ENCODE assay signal across 8 mouse cellular contexts in the genomic region with DNA sequence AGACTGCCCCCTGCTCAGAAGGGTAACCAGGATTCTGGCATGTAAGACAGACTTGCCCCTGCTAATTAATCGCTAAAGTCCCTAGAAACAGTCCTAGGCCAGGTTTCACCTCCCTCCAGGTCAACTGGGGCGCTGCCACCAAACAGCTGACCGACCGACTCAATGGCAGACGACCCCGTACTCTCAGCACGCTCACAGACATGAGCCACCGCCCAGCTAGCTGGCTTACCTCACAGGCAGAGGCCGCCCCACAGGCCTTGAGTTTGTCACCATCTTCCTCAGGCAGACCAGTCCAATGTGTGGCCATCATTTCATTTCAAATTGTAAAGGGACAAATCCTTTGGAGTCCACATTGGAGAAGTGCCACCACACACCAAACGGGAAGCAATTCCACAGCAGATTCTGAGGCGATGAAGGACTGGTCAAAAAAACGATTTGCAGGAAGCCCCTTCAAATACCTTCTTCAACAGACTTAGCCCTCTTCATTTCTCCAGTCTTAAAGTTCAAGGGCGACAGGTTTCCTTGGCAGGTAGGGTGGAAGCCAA. TPM values are rescaled to one million over a fixed set of nuclear protein-coding genes. Genes with fewer than 3 reads are reported as not detected.
DNase-seq lines count a peak whose midpoint lies in the region; ATAC-seq and TF ChIP-seq lines count a peak whose summit lies in the region.

No protein-coding gene starts in this region.

- no peak for TF ChIP-seq CTCF in liver, adult 2 months (IDR thresholded peaks at IDR 0.05; ENCODE audit: low read depth, low read length)

- WGBS in forebrain, embryonic 14.5 days = under 1% methylated on average over 13 of the region's 13 CpGs
- WGBS in hindbrain, embryonic 14.5 days = under 1% methylated on average over 13 of the region's 13 CpGs
- 4% methylated on average over 13 of the region's 13 CpGs for WGBS in liver, adult 2 months
- 2% methylated on average over 13 of the region's 13 CpGs for WGBS in neural tube, embryonic 11.5 days

- H3K36me3 ChIP-seq in forebrain, embryonic 14.5 days (ENCODE audit: control insufficient read depth, insufficient read depth, low read length) = no peaks in the 10 kb centered on the region
- no peaks in the 10 kb centered on the region; the same call in 1 of the 2 replicates for H3K36me3 ChIP-seq in hindbrain, embryonic 14.5 days (replicated peaks; ENCODE audit: control insufficient read depth, insufficient read depth)
- H3K36me3 ChIP-seq in liver, adult 2 months (ENCODE audit: control insufficient read depth, insufficient read depth, low read length) = no peaks in the 10 kb centered on the region
- no peaks in the 10 kb centered on the region for H3K36me3 ChIP-seq in neural tube, embryonic 11.5 days (ENCODE audit: control insufficient read depth, insufficient read depth, low read length)

- H3K4me1 ChIP-seq in brown adipose tissue, adult 24 weeks (ENCODE audit: control insufficient read depth, insufficient read depth, insufficient read length, low read length) = peaks cover 13% of the 10 kb centered on the region
- H3K4me1 ChIP-seq in forebrain, embryonic 14.5 days (ENCODE audit: control insufficient read depth, insufficient read depth, low read length) = peaks cover 24% of the 10 kb centered on the region
- H3K4me1 ChIP-seq in hindbrain, embryonic 14.5 days (replicated peaks; ENCODE audit: control insufficient read depth, insufficient read depth, low read length) = peaks cover 39% of the 10 kb centered on the region
- peaks cover 19% of the 10 kb centered on the region for H3K4me1 ChIP-seq in liver, adult 2 months (ENCODE audit: control insufficient read depth, insufficient read depth, low read length)
- peaks cover 15% of the 10 kb centered on the region for H3K4me1 ChIP-seq in neural tube, embryonic 11.5 days (ENCODE audit: control insufficient read depth, insufficient read depth, low read length)

- peak overlapping the region; percentile 72 for H3K27ac ChIP-seq in brown adipose tissue, adult 24 weeks (replicated peaks; ENCODE audit: low read depth, low read length)
- peak overlapping the region; percentile 100 for H3K27ac ChIP-seq in forebrain, embryonic 14.5 days (ENCODE audit: low read depth, low read length)
- peak overlapping the region; percentile 100 for H3K27ac ChIP-seq in hindbrain, embryonic 14.5 days
- H3K27ac ChIP-seq in liver, adult 2 months (replicated peaks; ENCODE audit: insufficient read depth, low read depth, low read length) = peak overlapping the region; percentile 84
- no peak overlapping the region; the same call in 1 of the 2 replicates for H3K27ac ChIP-seq in neural tube, embryonic 11.5 days (ENCODE audit: low read depth, low read length)

- peaks cover 8% of the 10 kb centered on the region; the same call in 1 of the 2 replicates for H3K79me2 ChIP-seq in liver, adult 2 months (ENCODE audit: control insufficient read depth, insufficient read depth, low read length)

- DNase-seq in ovary, postnatal 36 days (ENCODE audit: low spot score) = peak; percentile 37
- DNase-seq in ovary, adult 18-20 months (ENCODE audit: low spot score) = no peak
- DNase-seq in forebrain, embryonic 14.5 days (ENCODE audit: low spot score) = peak; percentile 61
- DNase-seq in hindbrain, embryonic 14.5 days (ENCODE audit: low spot score) = peak; percentile 48
- DNase-seq in liver, adult 2 months (ENCODE audit: extremely low read depth, low read depth, low spot score) = peak; percentile 44
- peak; percentile 62 for DNase-seq in neural tube, embryonic 11.5 days (ENCODE audit: low spot score)
- DNase-seq in frontal cortex, adult 2 months (ENCODE audit: extremely low spot score in 1 of 2, low spot score in 1 of 2) = no peak

- ATAC-seq in forebrain, embryonic 14.5 days = no peak
- ATAC-seq in hindbrain, embryonic 14.5 days (ENCODE audit: low FRiP score) = no peak
- no peak for ATAC-seq in neural tube, embryonic 11.5 days (ENCODE audit: insufficient read depth, low FRiP score, low TSS enrichment)

- H3K9me3 ChIP-seq in forebrain, embryonic 14.5 days (replicated peaks; ENCODE audit: control insufficient read depth, low read length) = no peaks in the 10 kb centered on the region
- H3K9me3 ChIP-seq in hindbrain, embryonic 14.5 days (ENCODE audit: control insufficient read depth, low read length) = no peaks in the 10 kb centered on the region
- H3K9me3 ChIP-seq in neural tube, embryonic 11.5 days (ENCODE audit: control insufficient read depth, low read length) = no peaks in the 10 kb centered on the region

- H3K4me2 ChIP-seq in forebrain, embryonic 14.5 days (ENCODE audit: low read length) = peak overlapping the region; percentile 85
- peak overlapping the region; percentile 89 for H3K4me2 ChIP-seq in hindbrain, embryonic 14.5 days (replicated peaks)
- H3K4me2 ChIP-seq in neural tube, embryonic 11.5 days (ENCODE audit: low read depth) = peak overlapping the region; percentile 72

- H3K27me3 ChIP-seq in forebrain, embryonic 14.5 days (replicated peaks; ENCODE audit: control insufficient read depth, insufficient read depth, low read length) = no peaks in the 10 kb centered on the region
- no peaks in the 10 kb centered on the region for H3K27me3 ChIP-seq in hindbrain, embryonic 14.5 days (ENCODE audit: control insufficient read depth, insufficient read depth, low read length)
- no peaks in the 10 kb centered on the region for H3K27me3 ChIP-seq in liver, adult 2 months (ENCODE audit: control insufficient read depth, insufficient read depth, low read length)
- H3K27me3 ChIP-seq in neural tube, embryonic 11.5 days (ENCODE audit: control insufficient read depth, insufficient read depth, low read length) = no peaks in the 10 kb centered on the region

- H3K4me3 ChIP-seq in brown adipose tissue, adult 24 weeks (ENCODE audit: insufficient read depth, low read depth, low read length) = peak overlapping the region; percentile 79
- H3K4me3 ChIP-seq in forebrain, embryonic 14.5 days (ENCODE audit: low read depth, low read length) = peak overlapping the region; percentile 97
- peak overlapping the region; percentile 97 for H3K4me3 ChIP-seq in hindbrain, embryonic 14.5 days (replicated peaks; ENCODE audit: low read length)
- peak overlapping the region; percentile 84 for H3K4me3 ChIP-seq in liver, adult 2 months (ENCODE audit: insufficient read depth, low read depth, low read length)
- peak overlapping the region; percentile 91 for H3K4me3 ChIP-seq in neural tube, embryonic 11.5 days (ENCODE audit: low read depth, low read length)

- TF ChIP-seq POLR2A in liver, adult 2 months (IDR thresholded peaks at IDR 0.05; ENCODE audit: extremely low read depth, insufficient read depth, low read length) = no peak

- peak overlapping the region; percentile 100 for H3K9ac ChIP-seq in forebrain, embryonic 14.5 days (ENCODE audit: low read length)
- H3K9ac ChIP-seq in hindbrain, embryonic 14.5 days = peak overlapping the region; percentile 99
- peak overlapping the region; percentile 98 for H3K9ac ChIP-seq in liver, adult 2 months (ENCODE audit: low read depth, low read length)
- H3K9ac ChIP-seq in neural tube, embryonic 11.5 days (ENCODE audit: low read length) = peak overlapping the region; percentile 99

RNA-seq across cellular contexts. Expression of gene Arhgap21, which starts 1.5 kb away (rescaled TPM):
- 17.9 and 27.0 TPM in 2 replicates for polyA plus RNA-seq in brown adipose tissue, adult 24 weeks (2012; ENCODE audit: insufficient read depth, insufficient read length, missing spikeins)
- polyA plus RNA-seq in forebrain, embryonic 14.5 days (2014; fragmentation: Nextera tagmentation; extraction: Ambion mirVana) = 34.0 and 43.0 TPM in 2 replicates
- 49.3 and 49.4 TPM in 2 replicates for polyA plus RNA-seq in hindbrain, embryonic 14.5 days (2014; fragmentation: Nextera tagmentation; extraction: Ambion mirVana)
- total RNA-seq in liver, adult 2 months (2014; rRNA removed) = 19.2 and 25.7 TPM in 2 replicates
- polyA plus RNA-seq in liver, adult 2 months (2012; rRNA removed) = 6.0 and 7.2 TPM in 2 replicates
- polyA plus RNA-seq in neural tube, embryonic 11.5 days (2014; fragmentation: Nextera tagmentation; extraction: Ambion mirVana) = 49.4 and 50.0 TPM in 2 replicates
- polyA plus RNA-seq in frontal cortex, adult 2 months (2012; rRNA removed) = 112 and 131 TPM in 2 replicates

Comparison
In these comparisons a context has a peak if more than half of its experiments do, and no peak if none do; other contexts are left out.
1. DNase-seq: peak in ovary, postnatal 36 days (single experiment), forebrain, embryonic 14.5 days (single experiment), hindbrain, embryonic 14.5 days (single experiment), liver, adult 2 months (single experiment) and neural tube, embryonic 11.5 days (single experiment); none in ovary, adult 18-20 months (single experiment) and frontal cortex, adult 2 months (0 of 2).
2. Peak in every context shown above with its lines, with median percentiles within 50 percentile points of each other: H3K4me3 ChIP-seq, H3K4me2 ChIP-seq and H3K9ac ChIP-seq.